Mouse (Mus musculus) ES-Bruce4 (cell line): ENCODE results near the gene Cisd3.

Experiments used
- CTCF ChIP-seq: IDR thresholded peaks from one replicate; pipeline ENCODE4 v1.8.1; 2011; ENCODE audit warnings: low read depth, low read length
- EP300 ChIP-seq: IDR thresholded peaks from 2 replicates; pipeline ENCODE4 v1.6.1; 2011; ENCODE audit warnings: low read depth, low read length; ENCODE audit not compliant: insufficient read depth
- POLR2A ChIP-seq: IDR thresholded peaks from one replicate; pipeline ENCODE4 v1.8.1; 2011; ENCODE audit warnings: low read length; ENCODE audit not compliant: insufficient read depth

- no peak for TF ChIP-seq CTCF
- TF ChIP-seq POLR2A = no peak
- TF ChIP-seq EP300 = 0 out of 2 replicates have a peak, but pooled peaks have one; percentile 33
These were observed 26.8 kb upstream of the Cisd3 start for GRCm38 (mm10) chr11:97658751-97659266.
